Mouse (Mus musculus): Measurements from ENCODE around the gene Pde3b.

DNA sequence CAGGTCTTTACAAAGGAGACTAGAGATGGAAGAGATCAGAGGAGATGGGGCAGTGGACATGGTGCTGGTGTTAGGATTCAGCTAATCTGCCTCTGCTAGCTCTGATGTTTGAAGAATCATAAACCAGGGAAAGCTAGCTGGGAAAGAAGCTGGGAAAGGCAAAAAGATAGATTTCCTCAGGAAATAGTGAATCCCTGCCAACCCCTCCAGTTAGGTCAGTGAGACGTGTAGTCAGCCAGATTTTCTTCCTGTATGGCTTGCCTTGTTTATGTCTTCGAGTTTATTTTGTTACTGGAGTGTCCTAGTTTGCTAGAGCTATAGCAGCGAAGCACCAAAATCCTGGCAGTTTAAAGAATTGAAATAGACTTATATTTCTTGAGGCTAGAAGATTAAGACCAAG is 7.1 kb downstream of the Pde3b start:
- TF ChIP-seq EP300 (IDR thresholded peaks at IDR 0.05) (no peak), CTCF (IDR thresholded peaks at IDR 0.05) (no peak)

Data from lung, postnatal 0 days (tissue).